Mouse (Mus musculus) thymus, adult 2 months (tissue): ENCODE data around the gene Ppt1. TPM values are rescaled to one million over a fixed set of nuclear protein-coding genes. Genes with fewer than 3 reads are reported as not detected.
A peak's percentile ranks its signal among the peaks of the same experiment; 100 is the strongest.

Experiments
- DNase-seq: peaks from one replicate; pipeline ENCODE4 v3.0.0; 2021
- H3K27ac ChIP-seq: fragments of 200-500 bp; 2 replicates; pipeline ENCODE4 v1.5.1; 2012; ENCODE audit warnings: low read length, control low read depth; ENCODE audit not compliant: control insufficient read depth, insufficient read depth
- H3K27me3 ChIP-seq: fragments of 200-500 bp; 2 replicates; pipeline ENCODE4 v1.6.1; 2012; ENCODE audit warnings: mild to moderate bottlenecking, low read length, moderate library complexity, mixed read lengths; ENCODE audit not compliant: control insufficient read depth, insufficient read depth
- H3K36me3 ChIP-seq: fragments of 200-500 bp; 2 replicates; pipeline ENCODE4 v1.6.1; 2012; ENCODE audit warnings: mild to moderate bottlenecking, low read length, moderate library complexity; ENCODE audit not compliant: control insufficient read depth, insufficient read depth
- H3K4me1 ChIP-seq: fragments of 200-500 bp; replicated peaks from 2 replicates; pipeline ENCODE4 v1.6.1; 2012; ENCODE audit warnings: low read length; ENCODE audit not compliant: control insufficient read depth, insufficient read depth
- H3K4me3 ChIP-seq: fragments of 200-500 bp; 2 replicates; pipeline ENCODE4 v1.5.1; 2012; ENCODE audit warnings: mild to moderate bottlenecking, low read length, control low read depth, moderate library complexity; ENCODE audit not compliant: control insufficient read depth, insufficient read depth
- CTCF ChIP-seq: fragments of 200-500 bp; IDR thresholded peaks from 2 replicates; pipeline ENCODE4 v1.5.1; 2012; ENCODE audit warnings: mild to moderate bottlenecking, control low read depth, low read length, moderate library complexity, borderline replicate concordance; ENCODE audit not compliant: control insufficient read depth, poor library complexity, insufficient read depth; ENCODE audit errors: extremely low read depth
- POLR2A ChIP-seq: fragments of 200-500 bp; IDR thresholded peaks from 2 replicates; pipeline ENCODE4 v1.6.1; 2012; ENCODE audit warnings: mild to moderate bottlenecking, low read length, control low read depth, moderate library complexity; ENCODE audit not compliant: control insufficient read depth, poor library complexity, insufficient read depth; ENCODE audit errors: extremely low read depth
- WGBS: fragments of 180-500 bp; shearing (Covaris S2); methylation state at CpG from one replicate; pipeline ENCODE4 v1.1.7; 2018; 5-methylcytosine and 5-hydroxymethylcytosine counted together
- polyA plus RNA-seq: library from polyadenylated mRNA; depleted of rRNA; stranded (reverse); fragments of >200 nt; gene quantifications from 2 replicates; pipeline ENCODE4 v1.2.3, GENCODE M21; 2012; rRNA removed

The Ppt1 gene
- polyA plus RNA-seq, 1 experiment: 86.7 TPM

DNA sequence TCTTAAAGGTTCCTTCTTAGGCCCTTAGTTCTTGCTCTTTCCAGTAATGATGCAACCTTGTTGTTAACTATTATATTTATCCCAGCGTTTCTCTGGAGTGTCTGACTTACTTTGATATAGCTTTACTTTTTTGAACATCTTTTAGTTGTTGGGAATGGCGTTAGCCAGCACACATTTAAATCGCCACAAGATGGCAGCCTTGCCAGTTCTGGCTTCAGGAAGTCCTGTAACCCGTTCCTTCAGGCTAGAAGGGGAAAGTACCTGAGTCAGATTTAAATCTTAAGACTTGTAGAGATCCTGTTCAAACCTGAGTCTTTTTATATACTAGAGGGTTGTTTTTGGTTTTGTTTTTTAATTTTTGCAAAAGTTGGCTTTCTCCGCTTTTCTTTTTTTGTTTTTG is 62.3 kb downstream of the Ppt1 start:
- WGBS: 22% methylated on average over 5 of the region's 5 CpGs
- no peaks in the 10 kb centered on the region for H3K27me3 ChIP-seq

DNA sequence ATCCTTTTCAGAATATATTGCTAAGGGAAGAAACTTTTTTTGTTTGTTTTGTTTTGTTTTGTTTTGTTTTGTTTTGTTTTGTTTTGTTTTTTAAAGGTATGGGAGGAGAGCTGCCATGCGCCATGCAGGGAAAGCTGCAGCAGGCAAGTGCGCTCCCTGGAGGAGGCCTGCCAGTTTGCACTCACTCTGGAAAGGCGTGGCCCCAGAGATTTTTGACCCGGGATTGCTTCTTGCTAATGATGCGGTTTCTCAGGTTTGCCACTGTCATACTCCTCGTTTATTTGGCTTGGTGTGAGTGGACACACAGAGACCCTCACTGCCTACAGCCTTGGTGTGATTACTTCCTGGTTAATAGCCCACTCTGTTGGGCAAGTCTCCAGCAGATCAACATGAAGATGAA is 66.1 kb downstream of the Ppt1 start:
- H3K27me3 ChIP-seq: no peaks in the 10 kb centered on the region
- WGBS: 74% methylated on average over 6 of the region's 6 CpGs
- H3K4me3 ChIP-seq: no peak overlapping the region
- no peaks in the 10 kb centered on the region for H3K36me3 ChIP-seq
- H3K27ac ChIP-seq: no peak overlapping the region
- TF ChIP-seq CTCF (0 out of 2 replicates have a peak, but pooled peaks have one; percentile 35), POLR2A (no peak)
- DNase-seq: peak; percentile 14
- H3K4me1 ChIP-seq: no peaks in the 10 kb centered on the region

More for the DNA sequence above, 62.3 kb downstream of the Ppt1 start:
- no peaks in the 10 kb centered on the region for H3K4me1 ChIP-seq
- no peaks in the 10 kb centered on the region for H3K36me3 ChIP-seq
- H3K4me3 ChIP-seq: no peak overlapping the region
- TF ChIP-seq CTCF: no peak
- TF ChIP-seq POLR2A: no peak
- no peak overlapping the region for H3K27ac ChIP-seq
- peak; percentile 70 for DNase-seq

DNA sequence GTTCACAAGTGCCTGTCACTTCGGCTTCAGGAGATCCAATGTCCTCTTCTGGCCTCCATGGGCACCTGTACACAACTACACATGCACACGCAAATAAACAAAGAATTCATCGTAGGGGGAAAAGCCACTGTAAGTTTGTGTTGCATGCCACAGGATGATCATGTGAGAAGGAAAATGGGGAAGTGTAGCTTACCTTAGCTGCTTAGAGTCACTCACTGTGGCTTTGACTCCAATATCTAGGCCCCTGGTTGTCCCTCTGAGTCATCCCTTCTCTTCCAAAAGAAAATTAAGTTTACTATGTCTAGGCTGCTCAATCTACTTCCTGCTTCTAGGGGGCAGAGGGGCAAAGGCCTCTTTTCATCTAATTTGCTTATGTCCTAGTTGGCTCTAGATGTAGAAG is 67.7 kb downstream of the Ppt1 start:
- Histone ChIP-seq H3K4me1 (no peaks in the 10 kb centered on the region), H3K4me3 (no peak overlapping the region), H3K36me3 (no peaks in the 10 kb centered on the region), H3K27ac (no peak overlapping the region), H3K27me3 (no peaks in the 10 kb centered on the region)
- no peak for TF ChIP-seq POLR2A
- TF ChIP-seq CTCF: no peak
- no peak for DNase-seq
- 83% methylated on average over 3 of the region's 3 CpGs for WGBS

DNA sequence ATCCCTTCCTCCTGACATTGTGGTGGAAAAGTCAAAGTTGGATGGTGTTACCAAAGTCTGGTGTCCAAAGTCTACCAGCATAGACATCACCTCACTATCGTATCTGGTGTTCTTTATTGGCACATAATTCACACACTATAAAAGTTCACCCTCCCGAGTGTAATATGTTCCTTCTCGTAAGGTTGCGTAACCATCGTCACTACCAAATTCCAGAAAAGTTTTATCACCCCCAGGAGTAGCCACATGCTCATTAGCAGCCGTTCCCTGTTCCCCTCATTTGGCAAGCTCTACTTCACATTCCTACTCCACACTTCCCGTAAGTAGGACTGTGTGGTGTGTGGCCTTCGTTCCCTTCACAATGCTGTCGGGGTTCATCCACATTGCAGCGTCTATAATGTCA is 69.3 kb downstream of the Ppt1 start:
- 98% methylated on average over 10 of the region's 10 CpGs for WGBS
- H3K27ac ChIP-seq: no peak overlapping the region
- no peaks in the 10 kb centered on the region for H3K36me3 ChIP-seq
- H3K27me3 ChIP-seq: no peaks in the 10 kb centered on the region
- H3K4me3 ChIP-seq: no peak overlapping the region
- no peaks in the 10 kb centered on the region for H3K4me1 ChIP-seq
- DNase-seq: no peak
- no peak for TF ChIP-seq CTCF
- TF ChIP-seq POLR2A: no peak

Other genes with a start within 250 kb of the Ppt1 start
- not detected in 2 replicates for gene 9530002B09Rik, start 147.0 kb upstream of the Ppt1 start, polyA plus RNA-seq
- gene Cap1, start 49.8 kb downstream of the Ppt1 start, polyA plus RNA-seq: 192 and 203 TPM in 2 replicates
- gene Mfsd2a, start 124.9 kb downstream of the Ppt1 start, polyA plus RNA-seq: 3.2 and 3.5 TPM in 2 replicates
- 4.3 and 5.2 TPM in 2 replicates for gene Mycl, start 159.4 kb downstream of the Ppt1 start, polyA plus RNA-seq
- 8.3 and 9.3 TPM in 2 replicates for gene Trit1, start 180.4 kb downstream of the Ppt1 start, polyA plus RNA-seq